Mouse (Mus musculus) bone marrow, adult 2 months (tissue): ENCODE measurements around the gene Dsn1. TPM values are rescaled to one million over a fixed set of nuclear protein-coding genes. Genes with fewer than 3 reads are reported as not detected.

ENCODE experiments used
- H3K27ac ChIP-seq: fragments of 200-500 bp; 2 replicates; pipeline ENCODE4 v1.5.1; 2012; ENCODE audit warnings: low read depth, mild to moderate bottlenecking, control low read depth, inconsistent platforms, low read length; ENCODE audit not compliant: control insufficient read depth, poor library complexity, insufficient read depth
- H3K4me1 ChIP-seq: fragments of 200-500 bp; 2 replicates; pipeline ENCODE4 v1.6.1; 2011; ENCODE audit warnings: low read length; ENCODE audit not compliant: control insufficient read depth, insufficient read depth
- H3K4me3 ChIP-seq: fragments of 200-500 bp; replicated peaks from 2 replicates; pipeline ENCODE3; 2011; ENCODE audit warnings: mild to moderate bottlenecking, low read depth, low read length, control low read depth; ENCODE audit not compliant: control insufficient read depth
- CTCF ChIP-seq: fragments of 200-500 bp; IDR thresholded peaks from 2 replicates; pipeline ENCODE4 v1.5.1; 2011; ENCODE audit warnings: low read length, control low read depth; ENCODE audit not compliant: control insufficient read depth, insufficient read depth
- POLR2A ChIP-seq: fragments of 200-500 bp; IDR thresholded peaks from 2 replicates; pipeline ENCODE4 v1.6.1; 2011; ENCODE audit warnings: low read depth, mild to moderate bottlenecking, control low read depth, low read length, borderline replicate concordance; ENCODE audit not compliant: control insufficient read depth
- WGBS: fragments of 180-500 bp; shearing (Covaris S2); methylation state at CpG from one replicate; pipeline ENCODE4 v1.1.7; 2018; 5-methylcytosine and 5-hydroxymethylcytosine counted together
- polyA plus RNA-seq: library from polyadenylated mRNA; stranded (reverse); fragments of >200 nt; gene quantifications from 2 replicates; pipeline ENCODE4 v1.2.4, GENCODE M21; 2011; ENCODE audit warnings: low replicate concordance; ENCODE audit not compliant: missing spikeins, insufficient read depth, insufficient read length

The Dsn1 gene
- polyA plus RNA-seq, 1 experiment = 17.2 TPM

- TF ChIP-seq POLR2A = no peak
- no peak for TF ChIP-seq CTCF
- Histone ChIP-seq H3K4me1 (no peaks in the 10 kb centered on the region), H3K27ac (no peak overlapping the region), H3K4me3 (peak overlapping the region; percentile 85)
- WGBS = 14% methylated on average over 16 of the region's 16 CpGs
These were observed 16.1 kb downstream of the Dsn1 start for GRCm38 (mm10) chr2:156990727-156991431.

DNA sequence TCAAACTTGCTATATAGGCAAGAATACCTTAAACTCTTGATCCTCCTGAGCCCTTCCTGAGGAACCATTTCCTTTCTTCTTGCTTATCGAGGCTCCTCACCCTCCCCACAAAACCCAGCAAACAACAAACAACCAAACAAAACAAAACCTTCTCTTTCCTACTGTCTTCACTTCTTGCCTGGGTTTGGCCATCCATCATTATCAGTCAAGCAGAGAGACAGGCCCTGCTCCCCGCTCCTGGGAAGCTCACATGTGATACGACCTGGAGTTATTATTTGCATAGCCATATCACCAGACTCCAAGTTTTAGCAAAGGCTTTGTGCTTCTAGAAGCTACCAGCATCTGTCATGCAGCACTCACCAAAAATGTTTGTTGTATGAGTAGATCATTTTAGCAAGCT lies 19.6 kb downstream of the Dsn1 start:
- 79% methylated on average over 3 of the region's 3 CpGs for WGBS
- H3K4me3 ChIP-seq = no peak overlapping the region
- H3K4me1 ChIP-seq = no peaks in the 10 kb centered on the region
- H3K27ac ChIP-seq = no peak overlapping the region
- TF ChIP-seq CTCF (no peak), POLR2A (no peak)

DNA sequence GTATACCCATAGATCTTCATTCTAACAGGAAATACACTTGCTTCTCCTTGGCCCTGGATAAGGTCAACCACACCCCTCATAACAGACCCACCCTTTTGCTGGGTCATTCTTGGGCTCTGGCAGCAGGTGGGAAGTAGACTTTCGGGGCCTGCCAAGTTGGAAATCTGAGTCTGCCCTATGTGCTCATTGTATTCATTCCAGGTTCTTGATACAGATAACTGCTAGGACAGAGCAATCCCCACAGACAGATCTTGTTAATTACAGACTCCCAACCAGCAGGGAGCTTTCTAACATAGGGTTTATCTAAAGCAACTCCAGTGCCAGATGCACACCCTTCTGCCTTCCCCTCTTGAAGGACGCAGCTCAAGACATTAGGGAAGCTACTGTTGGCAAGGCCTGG lies 24.1 kb downstream of the Dsn1 start:
- Histone ChIP-seq H3K27ac (no peak overlapping the region), H3K4me1 (no peaks in the 10 kb centered on the region), H3K4me3 (no peak overlapping the region)
- no peak for TF ChIP-seq POLR2A
- TF ChIP-seq CTCF = no peak
- WGBS = 54% methylated on average over 2 of the region's 2 CpGs

GRCm38 (mm10) chr2:156981291-156981690 lies 25.7 kb downstream of the Dsn1 start:
- H3K27ac ChIP-seq = no peak overlapping the region

DNA sequence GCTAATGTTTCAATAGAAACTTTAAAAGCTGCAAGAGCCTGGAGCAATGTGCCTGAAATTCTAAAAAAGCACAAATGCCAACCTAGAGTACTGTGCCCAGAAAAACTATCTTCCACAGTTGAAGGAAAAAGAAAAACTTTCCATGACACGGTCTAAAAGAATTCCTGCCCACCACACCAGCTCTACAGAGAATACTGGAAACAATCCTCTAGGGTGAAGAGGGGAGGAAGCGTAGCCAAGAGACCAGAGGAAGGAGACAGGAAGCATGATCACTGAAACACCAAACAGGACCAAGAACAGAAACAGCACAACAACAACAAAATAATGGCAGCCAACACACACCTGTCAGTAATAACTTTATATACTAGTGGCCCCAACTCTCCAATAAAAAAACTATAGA lies 26.9 kb downstream of the Dsn1 start:
- no peak for TF ChIP-seq POLR2A
- no peak for TF ChIP-seq CTCF
- H3K4me3 ChIP-seq = no peak overlapping the region
- H3K4me1 ChIP-seq = no peaks in the 10 kb centered on the region
- no peak overlapping the region for H3K27ac ChIP-seq
- WGBS = 69% methylated on average over 2 of the region's 2 CpGs

More at GRCm38 (mm10) chr2:156981291-156981690, 25.7 kb downstream of the Dsn1 start:
- Histone ChIP-seq H3K4me3 (no peak overlapping the region), H3K4me1 (no peaks in the 10 kb centered on the region)
- TF ChIP-seq CTCF = no peak
- no peak for TF ChIP-seq POLR2A
- 77% methylated on average over 4 of the region's 4 CpGs for WGBS

DNA sequence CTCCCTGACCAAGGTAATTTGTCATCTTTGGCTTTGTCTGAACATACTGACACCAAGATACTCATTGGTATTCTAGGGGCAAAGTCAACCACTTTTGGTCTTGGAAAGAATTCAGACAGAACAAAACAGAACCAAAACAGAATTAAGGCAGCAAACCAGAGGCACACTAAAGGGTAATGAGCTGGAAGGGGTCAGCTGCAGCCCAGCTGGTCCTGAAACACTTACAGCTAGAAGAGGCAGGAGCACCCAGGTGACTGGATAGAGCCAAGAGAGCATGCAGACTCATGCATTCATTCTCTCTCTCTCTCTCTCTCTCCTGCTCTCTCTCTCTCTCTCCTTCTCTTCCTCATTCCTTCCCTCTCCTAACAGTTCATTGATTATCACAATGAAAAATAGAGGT lies 30.2 kb downstream of the Dsn1 start:
- H3K4me3 ChIP-seq = no peak overlapping the region
- H3K27ac ChIP-seq = no peak overlapping the region
- no peaks in the 10 kb centered on the region for H3K4me1 ChIP-seq
- TF ChIP-seq POLR2A = no peak
- no peak for TF ChIP-seq CTCF

DNA sequence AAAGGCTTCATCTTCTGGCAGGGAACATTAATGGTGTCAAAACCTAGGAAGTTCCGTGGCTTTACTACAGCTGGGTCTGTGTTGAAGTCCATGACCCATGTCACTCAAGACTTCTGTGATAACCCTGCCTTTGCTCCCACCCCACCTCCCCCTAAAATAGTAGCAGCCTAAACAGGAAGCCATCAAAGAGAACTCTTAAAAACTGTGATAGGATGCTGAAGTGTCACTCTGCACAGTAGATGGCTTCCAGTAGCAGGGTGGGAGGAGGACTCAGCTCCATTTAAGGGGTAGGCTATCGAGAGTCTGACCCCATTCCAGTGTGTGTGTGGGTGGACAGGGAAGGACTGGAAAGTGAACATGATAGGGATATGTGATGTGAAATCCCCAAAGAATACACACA lies 32.0 kb downstream of the Dsn1 start:
- no peak for TF ChIP-seq CTCF
- TF ChIP-seq POLR2A = no peak
- Histone ChIP-seq H3K4me1 (no peaks in the 10 kb centered on the region), H3K27ac (no peak overlapping the region), H3K4me3 (no peak overlapping the region)
- WGBS = 38% methylated on average over 2 of the region's 2 CpGs

DNA sequence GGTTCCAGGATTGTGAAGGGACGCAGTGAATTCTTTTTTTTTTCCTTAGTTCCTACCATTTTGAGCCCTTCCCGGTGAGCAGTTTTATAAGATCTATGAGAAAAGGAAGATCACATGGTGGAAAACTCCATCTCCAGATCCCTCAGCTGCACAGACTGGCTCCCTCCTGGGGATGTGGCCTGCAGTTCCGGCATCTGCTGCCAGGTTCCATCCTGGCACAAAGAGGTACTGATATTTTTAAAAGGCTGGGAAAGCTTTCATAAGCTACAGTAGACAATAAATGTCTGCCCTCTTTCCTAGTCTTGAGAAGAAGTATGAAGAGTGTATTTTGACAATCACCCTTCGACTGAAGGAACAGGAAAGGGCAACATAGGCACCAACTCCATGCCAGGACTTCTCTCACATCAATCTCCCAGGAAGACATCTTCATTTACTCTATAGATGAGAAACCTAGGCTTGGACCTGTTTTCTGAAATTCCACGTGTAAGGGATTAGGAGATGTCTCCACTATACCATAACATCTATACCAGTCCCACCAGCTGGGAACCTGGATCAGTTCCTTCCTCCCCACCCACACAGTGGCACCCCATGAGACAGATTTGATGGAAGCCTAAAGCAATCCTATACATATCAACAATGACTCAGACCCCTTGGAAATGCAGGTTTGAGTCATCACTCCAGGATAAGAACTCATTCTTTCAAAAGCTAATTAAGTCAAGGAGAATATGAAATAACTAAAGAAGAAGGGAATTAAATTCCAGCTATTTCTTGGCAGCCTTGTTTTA lies 33.4 kb downstream of the Dsn1 start:
- no peak overlapping the region for H3K27ac ChIP-seq
- TF ChIP-seq POLR2A (no peak), CTCF (no peak)
- no peak overlapping the region for H3K4me3 ChIP-seq
- no peaks in the 10 kb centered on the region for H3K4me1 ChIP-seq
- WGBS = 85% methylated on average over 5 of the region's 5 CpGs
